Mouse (Mus musculus): Measurements from ENCODE around the gene Dpf3. TPM values are rescaled to one million over a fixed set of nuclear protein-coding genes. Genes with fewer than 3 reads are reported as not detected.
A peak's percentile ranks its signal among the peaks of the same experiment; 100 is the strongest.

Gene Dpf3
- polyA plus RNA-seq (2012; ENCODE audit: insufficient read depth, low replicate concordance) = 3.0 TPM in 1 of 2 replicates, not detected in the other

DNA sequence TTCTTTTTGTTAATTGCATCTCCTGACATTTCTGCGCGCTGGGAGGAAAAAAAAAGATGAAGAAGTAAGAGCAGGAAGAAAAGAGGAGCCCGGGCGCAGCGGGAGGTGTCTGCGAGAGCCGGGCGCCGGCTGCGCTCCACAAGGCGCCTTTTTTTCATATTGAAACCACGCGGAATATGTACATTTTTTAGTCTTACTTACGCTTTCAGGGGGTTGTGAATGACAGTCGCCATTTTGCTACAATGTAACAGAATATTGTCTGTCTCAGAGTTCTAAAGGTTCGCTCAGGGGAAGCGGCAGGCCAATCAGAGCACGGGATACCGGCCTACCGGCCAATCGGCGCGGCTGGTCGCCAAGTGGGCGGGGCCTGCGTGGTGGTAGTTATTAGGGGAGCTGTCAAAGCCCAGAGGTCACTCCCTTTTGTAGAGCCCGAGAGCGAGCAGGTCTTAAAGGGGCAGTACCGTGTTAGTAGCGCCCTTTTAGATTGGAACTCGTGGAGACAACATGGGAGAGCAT is at the start of gene Dpf3:
Dpf3 (minus strand) TSS at position 241 of the 516 bp plus-strand sequence.
- H3K4me3 ChIP-seq (replicated peaks) = peak within 1 kb of the TSS; percentile 94
- peaks cover 41% of the 10 kb centered on the region for H3K4me1 ChIP-seq
- H3K9me3 ChIP-seq = peaks cover 24% of the 10 kb centered on the region
- H3K27me3 ChIP-seq (replicated peaks) = peaks cover 56% of the 10 kb centered on the region
- H3K36me3 ChIP-seq (replicated peaks; ENCODE audit: low read length) = no peaks in the 10 kb centered on the region
- no peak for TF ChIP-seq FLI1 (IDR thresholded peaks at IDR 0.05; ENCODE audit: low read length)
- TF ChIP-seq GATA1 (IDR thresholded peaks at IDR 0.05; ENCODE audit: borderline replicate concordance, low read length) = no peak

DNA sequence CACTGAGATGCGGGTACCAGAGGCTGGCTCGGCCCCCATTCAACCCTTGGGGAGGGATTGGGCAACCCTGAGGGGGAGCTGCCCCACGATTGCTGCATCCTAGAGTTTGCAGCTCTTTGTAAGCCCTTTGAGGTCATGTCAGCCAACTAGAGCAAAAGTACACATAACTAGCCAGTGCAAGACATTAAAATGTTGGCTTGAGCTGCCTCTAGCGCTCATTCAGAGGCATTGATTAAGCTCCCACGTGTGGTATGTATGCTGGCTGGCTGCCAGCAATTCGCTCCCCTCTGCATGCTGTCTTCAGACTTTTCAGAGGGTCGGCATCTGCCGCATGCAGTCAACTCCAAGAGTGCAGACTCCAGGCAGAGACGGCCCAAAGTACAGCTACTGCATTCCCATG is 48.5 kb upstream of the Dpf3 start:
- no peak for TF ChIP-seq GATA1 (IDR thresholded peaks at IDR 0.05; ENCODE audit: borderline replicate concordance, low read length)
- no peak for TF ChIP-seq FLI1 (IDR thresholded peaks at IDR 0.05; ENCODE audit: low read length)
- Histone ChIP-seq H3K4me1 (peaks cover 31% of the 10 kb centered on the region), H3K27me3 (replicated peaks) (no peaks in the 10 kb centered on the region), H3K9me3 (no peaks in the 10 kb centered on the region), H3K4me3 (replicated peaks) (no peak overlapping the region), H3K36me3 (replicated peaks; ENCODE audit: low read length) (peaks cover 98% of the 10 kb centered on the region)

DNA sequence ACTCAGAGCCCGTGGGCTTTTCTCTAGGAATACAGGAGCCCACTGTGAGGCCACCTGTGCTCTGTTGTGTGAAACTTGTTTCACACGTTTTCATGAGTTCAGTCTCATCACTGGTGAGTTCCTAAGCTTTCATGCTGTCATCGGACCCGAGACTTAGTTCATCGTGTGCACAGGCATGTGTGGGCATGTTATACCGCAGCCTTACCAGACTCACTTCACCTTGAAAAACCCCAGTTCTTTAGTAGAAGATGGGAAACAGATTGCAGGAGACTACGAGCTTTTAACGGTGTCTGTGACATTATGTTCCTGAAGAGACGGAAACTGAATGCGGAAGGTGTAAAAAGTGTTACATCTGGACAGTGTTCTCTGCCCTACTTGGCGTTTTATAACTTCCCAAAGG is 47.9 kb upstream of the Dpf3 start:
- Histone ChIP-seq H3K27me3 (replicated peaks) (no peaks in the 10 kb centered on the region), H3K36me3 (replicated peaks; ENCODE audit: low read length) (peaks cover 98% of the 10 kb centered on the region), H3K4me1 (peaks cover 33% of the 10 kb centered on the region), H3K9me3 (no peaks in the 10 kb centered on the region), H3K4me3 (replicated peaks) (no peak overlapping the region)
- no peak for TF ChIP-seq GATA1 (IDR thresholded peaks at IDR 0.05; ENCODE audit: borderline replicate concordance, low read length)
- no peak for TF ChIP-seq FLI1 (IDR thresholded peaks at IDR 0.05; ENCODE audit: low read length)

DNA sequence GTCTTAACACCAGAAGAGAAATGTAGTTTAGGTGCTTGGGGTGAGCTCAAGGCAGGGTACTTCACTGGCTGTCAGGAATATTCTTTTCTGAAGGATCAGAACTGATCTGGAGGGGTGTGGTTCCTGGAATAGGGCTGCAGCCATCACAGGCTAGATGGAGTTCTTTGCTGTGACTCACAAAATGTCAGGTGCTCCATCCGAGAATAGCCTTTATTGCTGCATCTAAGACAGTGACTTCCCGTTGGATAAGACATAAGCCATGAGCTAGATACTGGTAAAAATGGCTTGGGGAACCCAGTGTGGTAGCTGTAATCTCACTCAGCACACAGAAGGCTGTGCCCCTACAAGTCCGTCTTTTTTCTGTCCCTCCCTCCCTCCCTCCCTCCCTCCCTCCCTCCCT is 46.7 kb upstream of the Dpf3 start:
- Histone ChIP-seq H3K27me3 (replicated peaks) (no peaks in the 10 kb centered on the region), H3K4me3 (replicated peaks) (no peak overlapping the region), H3K36me3 (replicated peaks; ENCODE audit: low read length) (peaks cover 96% of the 10 kb centered on the region), H3K9me3 (no peaks in the 10 kb centered on the region), H3K4me1 (peaks cover 39% of the 10 kb centered on the region)
- TF ChIP-seq GATA1 (IDR thresholded peaks at IDR 0.05; ENCODE audit: borderline replicate concordance, low read length) = no peak
- no peak for TF ChIP-seq FLI1 (IDR thresholded peaks at IDR 0.05; ENCODE audit: low read length)

DNA sequence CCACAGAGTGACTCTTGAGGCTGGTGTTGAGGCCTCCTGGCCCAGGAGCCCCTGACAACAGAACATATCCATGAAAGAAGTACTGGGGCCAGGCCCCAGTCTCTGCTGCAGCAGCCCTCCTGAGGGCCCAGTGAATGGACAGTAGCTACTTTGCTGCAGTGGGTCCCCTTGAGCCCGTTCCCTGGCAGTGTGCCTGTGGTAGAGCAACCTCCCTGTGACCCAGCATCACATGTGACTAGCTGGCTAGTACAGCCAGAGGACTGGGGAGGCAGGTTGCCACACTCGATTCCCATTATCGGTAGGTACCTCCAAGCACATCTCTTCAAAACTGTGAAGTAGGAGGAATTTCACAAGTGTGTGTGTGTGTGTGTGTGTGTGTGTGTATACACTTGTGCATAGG is 45.5 kb upstream of the Dpf3 start:
- no peaks in the 10 kb centered on the region for H3K27me3 ChIP-seq (replicated peaks)
- peaks cover 51% of the 10 kb centered on the region for H3K4me1 ChIP-seq
- H3K9me3 ChIP-seq = no peaks in the 10 kb centered on the region
- no peak overlapping the region for H3K4me3 ChIP-seq (replicated peaks)
- H3K36me3 ChIP-seq (replicated peaks; ENCODE audit: low read length) = peaks cover 96% of the 10 kb centered on the region
- TF ChIP-seq FLI1 (IDR thresholded peaks at IDR 0.05; ENCODE audit: low read length) (no peak), GATA1 (IDR thresholded peaks at IDR 0.05; ENCODE audit: borderline replicate concordance, low read length) (no peak)

DNA sequence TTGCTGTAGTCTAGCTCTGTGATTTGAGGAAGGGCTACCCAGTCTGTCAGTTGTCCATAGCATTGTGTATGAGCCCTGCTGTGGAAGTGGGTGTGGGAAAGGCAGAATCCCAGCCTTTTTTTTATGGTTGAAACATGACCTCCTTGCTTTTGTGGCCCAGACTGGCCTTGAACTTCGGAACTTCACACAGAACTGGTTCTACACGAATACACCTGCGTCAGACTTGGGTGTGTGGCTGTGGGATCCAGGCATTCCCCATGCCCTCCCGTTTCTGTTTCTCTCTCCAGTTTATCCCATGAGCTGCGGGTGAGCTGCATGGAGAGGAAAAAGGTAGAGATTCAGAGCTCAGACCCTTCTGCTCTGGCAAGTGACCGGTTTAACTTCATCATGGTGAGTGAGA is 44.5 kb upstream of the Dpf3 start:
- H3K4me1 ChIP-seq = peaks cover 61% of the 10 kb centered on the region
- H3K36me3 ChIP-seq (replicated peaks; ENCODE audit: low read length) = peaks cover 94% of the 10 kb centered on the region
- no peak for TF ChIP-seq FLI1 (IDR thresholded peaks at IDR 0.05; ENCODE audit: low read length)
- TF ChIP-seq GATA1 (IDR thresholded peaks at IDR 0.05; ENCODE audit: borderline replicate concordance, low read length) = no peak
- H3K4me3 ChIP-seq (replicated peaks) = no peak overlapping the region
- H3K27me3 ChIP-seq (replicated peaks) = no peaks in the 10 kb centered on the region
- H3K9me3 ChIP-seq = no peaks in the 10 kb centered on the region

DNA sequence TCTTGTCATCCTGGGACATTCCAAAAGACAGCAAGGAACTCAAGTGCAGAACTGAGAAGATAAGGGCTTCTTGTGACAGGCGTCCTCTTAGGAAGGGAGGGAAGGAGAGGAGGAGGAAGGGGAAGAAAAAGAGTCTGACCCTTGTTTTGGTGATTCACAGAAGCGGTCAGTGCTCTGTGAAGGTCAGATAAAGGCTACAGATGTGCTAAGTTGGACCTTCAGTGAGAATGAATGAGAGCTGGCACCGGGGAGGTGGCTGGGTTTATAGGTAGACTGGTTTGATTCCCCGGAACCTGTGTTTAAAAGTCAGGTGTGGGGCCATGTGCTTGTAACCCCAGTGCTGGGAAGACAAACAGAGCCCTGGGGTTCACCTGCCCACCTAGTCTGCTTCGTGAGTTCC is 41.1 kb upstream of the Dpf3 start:
- Histone ChIP-seq H3K36me3 (replicated peaks; ENCODE audit: low read length) (peaks cover 68% of the 10 kb centered on the region), H3K27me3 (replicated peaks) (no peaks in the 10 kb centered on the region), H3K9me3 (no peaks in the 10 kb centered on the region), H3K4me1 (peaks cover 81% of the 10 kb centered on the region), H3K4me3 (replicated peaks) (no peak overlapping the region)
- TF ChIP-seq FLI1 (IDR thresholded peaks at IDR 0.05; ENCODE audit: low read length) = no peak
- no peak for TF ChIP-seq GATA1 (IDR thresholded peaks at IDR 0.05; ENCODE audit: borderline replicate concordance, low read length)

DNA sequence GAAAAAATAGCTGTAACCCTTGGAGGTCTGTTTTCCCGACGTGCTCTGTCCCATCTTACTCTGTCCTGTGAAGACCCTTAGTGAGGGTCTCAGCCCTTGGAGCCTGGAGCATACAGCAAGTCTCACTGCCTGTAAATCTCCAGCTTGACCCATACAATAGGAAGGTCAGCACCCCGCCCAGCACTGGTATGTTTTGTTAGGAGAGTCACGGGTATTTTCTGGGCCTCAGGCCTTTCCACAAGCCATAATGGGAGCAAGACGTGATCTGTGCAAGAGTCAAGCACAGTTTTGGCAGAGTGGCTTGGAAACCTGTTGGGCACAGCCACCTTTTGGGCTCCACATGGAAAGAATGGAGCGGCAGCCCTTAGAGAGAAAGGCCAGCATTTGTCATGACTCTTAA is 40.3 kb upstream of the Dpf3 start:
- Histone ChIP-seq H3K4me1 (peaks cover 83% of the 10 kb centered on the region), H3K27me3 (replicated peaks) (no peaks in the 10 kb centered on the region), H3K4me3 (replicated peaks) (peak overlapping the region; percentile 44), H3K36me3 (replicated peaks; ENCODE audit: low read length) (peaks cover 66% of the 10 kb centered on the region), H3K9me3 (no peaks in the 10 kb centered on the region)
- TF ChIP-seq GATA1 (IDR thresholded peaks at IDR 0.05; ENCODE audit: borderline replicate concordance, low read length) = no peak
- no peak for TF ChIP-seq FLI1 (IDR thresholded peaks at IDR 0.05; ENCODE audit: low read length)

DNA sequence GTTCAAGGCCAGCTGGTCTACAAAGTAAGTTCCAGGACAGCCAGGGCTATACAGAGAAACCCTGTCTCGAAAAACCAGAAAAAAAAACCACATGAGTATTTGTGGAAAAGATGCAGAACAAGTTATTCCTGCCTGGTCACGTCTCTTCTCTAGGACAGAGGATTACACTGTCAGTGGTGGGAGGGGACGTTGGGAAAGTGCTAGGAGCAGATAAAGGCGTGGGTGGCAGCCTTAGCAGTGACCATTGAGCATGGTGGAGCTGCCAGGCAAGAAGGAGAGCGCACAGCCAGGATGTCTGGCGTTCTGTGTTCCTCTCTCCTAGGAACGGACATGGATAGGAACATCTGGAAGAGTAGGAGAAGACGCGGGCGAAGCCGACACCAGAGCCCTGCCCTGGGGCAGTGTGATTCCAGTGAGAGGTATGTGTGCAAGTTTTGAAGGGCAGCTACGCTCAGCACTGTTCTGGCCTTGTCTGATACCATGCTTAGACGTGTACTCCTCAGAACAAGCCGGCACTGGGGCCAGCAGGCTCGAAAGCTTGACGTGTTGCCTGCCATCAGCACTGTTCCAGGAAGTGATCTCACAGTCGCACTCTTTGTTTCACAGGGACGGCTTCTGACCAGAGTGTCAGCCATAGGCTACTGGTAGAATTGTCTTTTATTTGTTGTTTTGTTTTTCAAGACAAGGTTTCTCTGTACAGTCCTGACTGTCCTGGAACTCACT is 38.5 kb upstream of the Dpf3 start:
- Histone ChIP-seq H3K36me3 (replicated peaks; ENCODE audit: low read length) (peaks cover 48% of the 10 kb centered on the region), H3K4me1 (peaks cover 85% of the 10 kb centered on the region), H3K4me3 (replicated peaks) (peak overlapping the region; percentile 90), H3K9me3 (no peaks in the 10 kb centered on the region), H3K27me3 (replicated peaks) (no peaks in the 10 kb centered on the region)
- TF ChIP-seq FLI1 (IDR thresholded peaks at IDR 0.05; ENCODE audit: low read length) = no peak
- no peak for TF ChIP-seq GATA1 (IDR thresholded peaks at IDR 0.05; ENCODE audit: borderline replicate concordance, low read length)

DNA sequence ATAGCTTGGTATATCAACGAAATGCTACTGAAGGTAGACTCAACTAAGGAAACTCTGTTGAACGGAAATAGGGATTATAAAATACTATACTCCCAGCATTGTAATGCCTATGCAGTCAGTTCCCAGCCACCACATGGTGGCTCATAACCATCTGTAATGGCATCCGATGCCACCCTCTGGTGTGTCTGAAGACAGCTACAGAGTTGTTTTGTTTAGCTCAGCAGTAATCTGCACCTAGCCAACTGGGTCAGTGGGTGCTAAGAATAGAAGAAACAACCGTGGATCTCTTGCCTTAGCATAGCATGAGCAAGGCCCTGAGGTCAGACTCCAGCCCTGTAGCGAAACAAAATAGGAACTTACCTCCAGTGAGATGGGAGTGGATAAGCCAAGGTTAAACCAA is 36.8 kb upstream of the Dpf3 start:
- peaks cover 87% of the 10 kb centered on the region for H3K4me1 ChIP-seq
- no peak for TF ChIP-seq FLI1 (IDR thresholded peaks at IDR 0.05; ENCODE audit: low read length)
- TF ChIP-seq GATA1 (IDR thresholded peaks at IDR 0.05; ENCODE audit: borderline replicate concordance, low read length) = no peak
- peaks cover 32% of the 10 kb centered on the region for H3K36me3 ChIP-seq (replicated peaks; ENCODE audit: low read length)
- no peaks in the 10 kb centered on the region for H3K27me3 ChIP-seq (replicated peaks)
- no peaks in the 10 kb centered on the region for H3K9me3 ChIP-seq
- H3K4me3 ChIP-seq (replicated peaks) = no peak overlapping the region
